Mouse (Mus musculus): ENCODE data around the gene Actr1a.

DNA sequence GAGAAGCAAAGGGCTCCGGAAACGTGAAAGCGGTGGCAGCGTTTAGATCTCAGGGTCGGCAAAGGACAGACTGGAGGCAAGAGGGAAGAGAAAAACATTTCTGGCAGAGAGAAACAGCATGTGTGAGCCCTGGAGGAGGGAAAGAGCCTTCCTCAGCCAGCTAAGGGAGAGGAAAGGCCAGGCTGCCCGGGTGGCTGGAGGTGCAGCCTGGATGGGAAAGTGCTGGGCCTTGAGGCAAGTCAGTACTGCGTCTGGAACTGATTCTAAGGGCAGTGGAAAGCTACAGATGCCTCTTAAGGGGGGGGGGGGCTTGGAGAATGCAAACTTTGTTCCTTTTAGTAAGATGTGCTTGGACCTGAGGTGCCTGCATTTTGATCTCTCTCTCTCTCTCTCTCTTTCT, 38.2 kb upstream of the Actr1a start:
- no peak for TF ChIP-seq CTCF (IDR thresholded peaks at IDR 0.05; ENCODE audit: borderline replicate concordance, insufficient read depth, low read depth, low read length)
- TF ChIP-seq POLR2A (IDR thresholded peaks at IDR 0.05; ENCODE audit: borderline replicate concordance, insufficient read depth, low read length) = no peak

All from cerebellum, adult 2 months (tissue).